Mouse (Mus musculus) C2C12 (cell line): ENCODE data around the gene Cpne7.

Source experiments
- CEBPB ChIP-seq: IDR thresholded peaks from one replicate; pipeline ENCODE4 v1.6.1; 2011; ENCODE audit warnings: low read depth, mild to moderate bottlenecking, control low read depth, moderate library complexity
- CTCF ChIP-seq: IDR thresholded peaks from one replicate; pipeline ENCODE4 v1.5.1; 2011; ENCODE audit not compliant: control insufficient read depth, insufficient read depth, insufficient read length
- FOSL1 ChIP-seq: IDR thresholded peaks from one replicate; pipeline ENCODE4 v1.8.0; 2011; ENCODE audit warnings: mild to moderate bottlenecking, low read length; ENCODE audit not compliant: poor library complexity, insufficient read depth, severe bottlenecking
- MAX ChIP-seq: IDR thresholded peaks from one replicate; pipeline ENCODE4 v1.6.1; 2011; ENCODE audit warnings: mild to moderate bottlenecking, control low read depth
- MYOD1 ChIP-seq: IDR thresholded peaks from one replicate; pipeline ENCODE4 v1.6.1; 2011; ENCODE audit warnings: low read depth; ENCODE audit not compliant: control insufficient read depth, insufficient read length
- MYOG ChIP-seq: IDR thresholded peaks from one replicate; pipeline ENCODE4 v1.6.1; 2011; ENCODE audit not compliant: control insufficient read depth, insufficient read length; ENCODE audit errors: extremely low read depth
- USF1 ChIP-seq: IDR thresholded peaks from one replicate; pipeline ENCODE4 v1.6.1; 2011; ENCODE audit warnings: low read depth, mild to moderate bottlenecking, control low read depth, moderate library complexity

GRCm38 (mm10) chr8:123108953-123109352 is 8.2 kb upstream of the Cpne7 start:
- TF ChIP-seq CTCF, result no peak
- TF ChIP-seq MYOG, result no peak
- TF ChIP-seq CEBPB, result no peak
- no peak for TF ChIP-seq MYOD1
- no peak for TF ChIP-seq USF1
- TF ChIP-seq MAX, result no peak
- no peak for TF ChIP-seq FOSL1
